Mouse (Mus musculus): Measurements from ENCODE around the gene Mcidas.

DNA sequence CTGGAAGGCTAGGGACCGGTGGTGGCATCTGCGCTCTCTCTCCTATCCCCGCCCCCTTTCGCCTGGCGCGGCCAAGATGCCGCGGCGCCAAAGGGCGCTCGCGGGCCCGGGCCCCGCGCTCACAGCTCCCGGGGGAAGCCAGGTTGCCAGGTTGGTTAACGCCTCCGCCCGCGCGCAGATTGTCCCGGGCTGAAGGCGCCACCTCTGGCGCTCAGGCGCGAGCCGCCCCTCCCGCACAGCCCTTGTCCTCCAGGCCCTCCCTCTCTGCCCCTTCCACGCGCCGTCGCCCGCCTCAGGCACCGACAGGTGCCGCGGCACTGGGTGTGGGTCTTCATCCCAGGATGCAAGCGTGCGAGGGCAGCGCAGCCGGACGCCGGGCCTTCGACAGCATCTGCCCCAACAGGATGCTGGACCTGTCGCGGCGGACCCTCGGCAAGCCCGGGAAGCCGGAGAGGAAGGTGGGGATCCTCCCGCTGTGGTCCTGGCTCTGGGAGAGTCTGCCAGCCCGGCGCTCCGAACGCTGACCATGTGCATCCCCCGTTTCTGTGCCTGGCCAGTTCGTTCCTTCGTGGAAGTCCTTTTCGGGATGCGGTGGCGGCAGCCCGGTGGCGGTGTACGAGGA is at the start of gene Mcidas:
- TF ChIP-seq CTCF (IDR thresholded peaks at IDR 0.05; ENCODE audit: low read depth, low read length) (no peak), TAL1 (conservative IDR thresholded peaks at IDR 0.05; ENCODE audit: low read depth, low read length) (no peak)

Data from G1E (cell line).